Comparison of ENCODE assay signal across 9 mouse cellular contexts in genomic region chr10:40521579-40521978, GRCm38 (mm10). TPM values are rescaled to one million over a fixed set of nuclear protein-coding genes. Genes with fewer than 3 reads are reported as not detected.
A peak's percentile ranks its signal among the peaks of the same experiment; 100 is the strongest.
DNase-seq lines count a peak whose midpoint lies in the region; ATAC-seq and TF ChIP-seq lines count a peak whose summit lies in the region.
"Had no signal": no experiment of that assay in that cellular context is flagged by ENCODE, and none has a peak within 500 bp of the region (broad histone marks: within the 10 kb centered on the region; RNA-seq: fewer than 3 reads in every experiment).

No protein-coding gene starts in this region.

- TF ChIP-seq POLR2A in bone marrow macrophage, adult 2 months (IDR thresholded peaks at IDR 0.05; ENCODE audit: borderline replicate concordance, low read depth, low read length) = no peak
- no peak for TF ChIP-seq POLR2A in myocyte (IDR thresholded peaks at IDR 0.05; ENCODE audit: insufficient read length, low read depth)

- no peak overlapping the region for H3K4me3 ChIP-seq in kidney, embryonic 14.5 days (ENCODE audit: low read length)
- H3K4me3 ChIP-seq in bone marrow macrophage, adult 2 months (ENCODE audit: insufficient read depth, low read length) = no peak overlapping the region
- no peak overlapping the region for H3K4me3 ChIP-seq in forebrain, embryonic 16.5 days (replicated peaks; ENCODE audit: low read length)
- H3K4me3 ChIP-seq in myocyte = no peak overlapping the region
- H3K4me3 ChIP-seq in liver, postnatal 0 days (ENCODE audit: low read depth, low read length) = no peak overlapping the region

- TF ChIP-seq EP300 in liver, postnatal 0 days (IDR thresholded peaks at IDR 0.05; ENCODE audit: low read depth) = no peak

- WGBS in kidney, embryonic 14.5 days = 10% methylated on average over 12 of the region's 12 CpGs
- WGBS in forebrain, embryonic 16.5 days = 5% methylated on average over 12 of the region's 12 CpGs
- WGBS in liver, postnatal 0 days (ENCODE audit: insufficient replicate concordance) = 52% methylated on average over 12 of the region's 12 CpGs

- no peaks in the 10 kb centered on the region for H3K36me3 ChIP-seq in kidney, embryonic 14.5 days (ENCODE audit: control insufficient read depth, insufficient read depth, low read length)
- H3K36me3 ChIP-seq in forebrain, embryonic 16.5 days (ENCODE audit: control insufficient read depth, insufficient read depth) = no peaks in the 10 kb centered on the region
- no peaks in the 10 kb centered on the region for H3K36me3 ChIP-seq in myocyte (ENCODE audit: control insufficient read depth, insufficient read depth)
- H3K36me3 ChIP-seq in liver, postnatal 0 days (replicated peaks; ENCODE audit: insufficient read depth, low read length) = no peaks in the 10 kb centered on the region

- H3K4me2 ChIP-seq in kidney, embryonic 14.5 days (replicated peaks; ENCODE audit: low read depth, low read length) = no peak overlapping the region
- H3K4me2 ChIP-seq in forebrain, embryonic 16.5 days (ENCODE audit: low read length) = peak overlapping the region; percentile 28
- H3K4me2 ChIP-seq in myocyte (ENCODE audit: low read depth) = peak overlapping the region; percentile 50
- no peak overlapping the region for H3K4me2 ChIP-seq in liver, postnatal 0 days (ENCODE audit: low read depth, low read length)

- no peak for TF ChIP-seq CTCF in bone marrow macrophage, adult 2 months (IDR thresholded peaks at IDR 0.05; ENCODE audit: low read depth, low read length)
- no peak for TF ChIP-seq CTCF in liver, postnatal 0 days (IDR thresholded peaks at IDR 0.05; ENCODE audit: low read depth)

- DNase-seq in kidney, postnatal 25 days = no peak
- no peak for DNase-seq in liver, postnatal 0 days
- no peak for DNase-seq in urinary bladder, postnatal 4 days (ENCODE audit: low spot score in 2 of 2)
- DNase-seq in cerebellum, postnatal 10 days = no peak
- DNase-seq: heart, adult 18-20 months had no signal

- no peak overlapping the region for H3ac ChIP-seq in myocyte (ENCODE audit: control insufficient read depth, insufficient read length)

- H3K79me2 ChIP-seq in myocyte (ENCODE audit: control insufficient read depth, insufficient read depth) = no peaks in the 10 kb centered on the region

- H3K27me3 ChIP-seq in kidney, embryonic 14.5 days (ENCODE audit: control insufficient read depth, insufficient read depth, low read length) = no peaks in the 10 kb centered on the region
- no peaks in the 10 kb centered on the region for H3K27me3 ChIP-seq in forebrain, embryonic 16.5 days (replicated peaks; ENCODE audit: control insufficient read depth, insufficient read depth, low read length)
- H3K27me3 ChIP-seq in myocyte (ENCODE audit: control insufficient read depth, insufficient read depth, insufficient read length) = no peaks in the 10 kb centered on the region
- no peaks in the 10 kb centered on the region for H3K27me3 ChIP-seq in liver, postnatal 0 days (ENCODE audit: insufficient read depth, low read length)

- no peak overlapping the region for H3K9ac ChIP-seq in kidney, embryonic 14.5 days (ENCODE audit: low read depth, low read length)
- H3K9ac ChIP-seq in forebrain, embryonic 16.5 days (replicated peaks; ENCODE audit: low read depth, low read length) = 0 out of 2 replicates have a peak overlapping the region, but pooled peaks have one; percentile 2
- no peak overlapping the region for H3K9ac ChIP-seq in liver, postnatal 0 days (replicated peaks)

- ATAC-seq in kidney, embryonic 14.5 days (ENCODE audit: low FRiP score, low TSS enrichment) = 0 out of 2 replicates have a peak, but pooled peaks have one; percentile 10
- ATAC-seq in forebrain, embryonic 16.5 days = peak; percentile 57
- no peak for ATAC-seq in liver, postnatal 0 days

- H3K27ac ChIP-seq in kidney, embryonic 14.5 days (ENCODE audit: low read depth, low read length) = no peak overlapping the region
- H3K27ac ChIP-seq in bone marrow macrophage, adult 2 months (ENCODE audit: insufficient read depth, low read depth, low read length) = peak overlapping the region; percentile 15; the same call in 1 of the 2 replicates
- peak overlapping the region; percentile 57 for H3K27ac ChIP-seq in forebrain, embryonic 16.5 days (ENCODE audit: low read length)
- H3K27ac ChIP-seq in liver, postnatal 0 days (ENCODE audit: low read depth) = no peak overlapping the region

- H3K9me3 ChIP-seq in kidney, embryonic 14.5 days (ENCODE audit: control insufficient read depth, low read length) = no peaks in the 10 kb centered on the region
- H3K9me3 ChIP-seq in forebrain, embryonic 16.5 days (ENCODE audit: control insufficient read depth, low read length) = no peaks in the 10 kb centered on the region
- H3K9me3 ChIP-seq in liver, postnatal 0 days (ENCODE audit: low read length) = no peaks in the 10 kb centered on the region

- H3K4me1 ChIP-seq in kidney, embryonic 14.5 days (ENCODE audit: control insufficient read depth, insufficient read depth, low read length) = 0 out of 2 replicates have a peak, but pooled peaks cover 5% of the 10 kb centered on the region
- H3K4me1 ChIP-seq in bone marrow macrophage, adult 2 months (ENCODE audit: control insufficient read depth, insufficient read depth, low read length) = peaks cover 34% of the 10 kb centered on the region
- H3K4me1 ChIP-seq in forebrain, embryonic 16.5 days (replicated peaks; ENCODE audit: control insufficient read depth, insufficient read depth, low read length) = peaks cover 21% of the 10 kb centered on the region
- peaks cover 17% of the 10 kb centered on the region for H3K4me1 ChIP-seq in liver, postnatal 0 days (ENCODE audit: insufficient read depth)

TF ChIP-seq in myocyte, 11 proteins besides CTCF, POLR2A, EP300 and RAD21:
- TF ChIP-seq USF1 (IDR thresholded peaks at IDR 0.05; ENCODE audit: low read depth) (peak; percentile 53), CEBPB (IDR thresholded peaks at IDR 0.05; ENCODE audit: insufficient read depth, poor library complexity, severe bottlenecking) (0 out of 2 replicates have a peak, but pooled peaks have one; percentile 42), POLR2AphosphoS2 (IDR thresholded peaks at IDR 0.05; ENCODE audit: insufficient read length, low read depth) (no peak), MAX (IDR thresholded peaks at IDR 0.05; ENCODE audit: low read depth) (peak; percentile 16), MYOG (IDR thresholded peaks at IDR 0.05; ENCODE audit: control insufficient read depth in 1 of 3, insufficient read depth in 1 of 3, insufficient read length in 2 of 3, low read depth in 2 of 3) (no peak)
TF ChIP-seq in myocyte: peak in this region for 3.

RNA-seq across cellular contexts. Expression of gene Slc22a16, which starts 48.6 kb away (rescaled TPM):
- polyA plus RNA-seq in kidney, embryonic 14.5 days (2014; fragmentation: Nextera tagmentation; extraction: Ambion mirVana) = not detected in 2 replicates
- polyA plus RNA-seq in bone marrow macrophage, adult 2 months (2012; ENCODE audit: insufficient read depth, insufficient read length, missing spikeins) = not detected in 2 replicates
- not detected in 2 replicates for polyA plus RNA-seq in forebrain, embryonic 16.5 days (2015; fragmentation: Nextera tagmentation; extraction: Ambion mirVana)
- not detected for polyA plus RNA-seq in myocyte (2012; fragmentation: generic; extraction: Trizol)
- not detected in 2 replicates for polyA plus RNA-seq in liver, postnatal 0 days (2015; fragmentation: Nextera tagmentation; extraction: Ambion mirVana)

Comparison
In these comparisons a context has a peak if more than half of its experiments do, and no peak if none do; other contexts are left out.
1. H3K27ac ChIP-seq: peak in bone marrow macrophage, adult 2 months (single experiment) and forebrain, embryonic 16.5 days (single experiment); none in kidney, embryonic 14.5 days (single experiment) and liver, postnatal 0 days (single experiment).
2. H3K4me2 ChIP-seq: peak in forebrain, embryonic 16.5 days (single experiment) and myocyte (single experiment); none in kidney, embryonic 14.5 days (single experiment) and liver, postnatal 0 days (single experiment).